ENCODE assay signal across 9 mouse cellular contexts in the genomic region with DNA sequence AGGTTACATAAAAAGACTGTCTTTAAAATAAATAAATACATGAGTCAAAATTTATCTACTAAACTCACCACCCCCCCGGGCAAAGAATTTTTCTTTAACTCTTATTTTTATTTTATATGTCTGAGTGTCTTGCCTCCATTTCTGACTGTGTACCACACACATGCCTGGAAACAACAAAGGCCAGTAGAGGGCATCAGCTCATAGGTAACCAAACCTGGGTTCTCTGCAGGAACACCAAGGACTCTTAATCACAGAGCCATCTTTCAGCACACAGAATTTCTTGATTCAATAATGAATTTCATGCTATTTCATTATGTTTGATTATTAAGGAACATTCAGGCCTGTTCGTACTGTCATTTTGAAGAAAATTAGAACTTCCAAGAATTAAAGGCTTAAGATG.
A peak's percentile ranks its signal among the peaks of the same experiment; 100 is the strongest.
DNase-seq lines count a peak whose midpoint lies in the region; ATAC-seq and TF ChIP-seq lines count a peak whose summit lies in the region.
"Had no signal": no experiment of that assay in that cellular context is flagged by ENCODE, and none has a peak within 500 bp of the region (broad histone marks: within the 10 kb centered on the region; RNA-seq: fewer than 3 reads in every experiment).

No protein-coding gene starts in this region.

- H3K79me2 ChIP-seq in CH12.LX (replicated peaks; ENCODE audit: control insufficient read depth, extremely low read depth, insufficient read depth, poor library complexity, severe bottlenecking) = no peaks in the 10 kb centered on the region

- in situ Hi-C loops in CH12.LX (cut with MboI; ENCODE audit: low pct_ligation_motif_present, low pct_unique_long_range_greater_than_20kb, low sequenced_read_pairs) = no loop called here

- no peak overlapping the region for H3K27ac ChIP-seq in intestine, postnatal 0 days (ENCODE audit: low read depth, low read length)
- no peak overlapping the region for H3K27ac ChIP-seq in intestine, embryonic 15.5 days
- no peak overlapping the region for H3K27ac ChIP-seq in CH12.LX (ENCODE audit: insufficient read depth, low read depth)
- H3K27ac ChIP-seq in embryonic facial prominence, embryonic 14.5 days (replicated peaks; ENCODE audit: low read depth, low read length) = no peak overlapping the region

- dilution Hi-C loops in CH12.LX (cut with MboI; ENCODE audit: extremely low pct_ligation_motif_present, extremely low pct_unique_long_range_greater_than_20kb, low sequenced_read_pairs) = no loop called here

- TF ChIP-seq EP300 in CH12.LX (IDR thresholded peaks at IDR 0.05; ENCODE audit: low read length) = no peak

- TF ChIP-seq POLR2A in CH12.LX (IDR thresholded peaks at IDR 0.05; ENCODE audit: low read depth, low read length) = no peak

- ATAC-seq in intestine, postnatal 0 days = no peak
- ATAC-seq in intestine, embryonic 15.5 days = no peak
- no peak for ATAC-seq in embryonic facial prominence, embryonic 14.5 days (ENCODE audit: low read depth)
- no peak for ATAC-seq in erythroid progenitor cell, adult 5-6 weeks (replicated peaks; ENCODE audit: low FRiP score, poor library complexity, severe bottlenecking)

- DNase-seq in CH12.LX (ENCODE audit: extremely low read depth) = peak; percentile 40
- peak; percentile 42 for DNase-seq in adipocyte (ENCODE audit: low spot score)
- peak; percentile 51 for DNase-seq in embryonic facial prominence, embryonic 14.5 days (ENCODE audit: low spot score)
- DNase-seq in lung, postnatal 36 days = peak; percentile 75
- no peak for DNase-seq in right cerebral cortex, postnatal 25 days

- 88% methylated on average over 2 of the region's 2 CpGs for WGBS in intestine, postnatal 0 days
- WGBS in intestine, embryonic 15.5 days = 84% methylated on average over 2 of the region's 2 CpGs
- 88% methylated on average over 2 of the region's 2 CpGs for WGBS in embryonic facial prominence, embryonic 14.5 days

- no peak overlapping the region for H3K9ac ChIP-seq in intestine, postnatal 0 days (ENCODE audit: low read depth, low read length)
- H3K9ac ChIP-seq in intestine, embryonic 15.5 days = no peak overlapping the region
- no peak overlapping the region for H3K9ac ChIP-seq in CH12.LX (ENCODE audit: insufficient read depth, low read depth)
- no peak overlapping the region for H3K9ac ChIP-seq in embryonic facial prominence, embryonic 14.5 days (ENCODE audit: low read depth, low read length)

- H3K4me2 ChIP-seq in intestine, postnatal 0 days (replicated peaks; ENCODE audit: low read depth) = no peak overlapping the region
- no peak overlapping the region for H3K4me2 ChIP-seq in intestine, embryonic 15.5 days (replicated peaks)
- H3K4me2 ChIP-seq in CH12.LX (ENCODE audit: insufficient read depth, low read depth, poor library complexity, severe bottlenecking) = no peak overlapping the region
- no peak overlapping the region for H3K4me2 ChIP-seq in embryonic facial prominence, embryonic 14.5 days (ENCODE audit: low read depth, low read length)

- H3K27me3 ChIP-seq in intestine, postnatal 0 days (replicated peaks; ENCODE audit: control insufficient read depth, insufficient read depth, low read length) = no peaks in the 10 kb centered on the region
- no peaks in the 10 kb centered on the region for H3K27me3 ChIP-seq in intestine, embryonic 15.5 days (replicated peaks)
- no peaks in the 10 kb centered on the region for H3K27me3 ChIP-seq in CH12.LX (replicated peaks)
- H3K27me3 ChIP-seq in embryonic facial prominence, embryonic 14.5 days (replicated peaks; ENCODE audit: control insufficient read depth, insufficient read depth, low read length) = no peaks in the 10 kb centered on the region

- TF ChIP-seq CTCF in intestine, postnatal 0 days (IDR thresholded peaks at IDR 0.05; ENCODE audit: low read depth) = peak; percentile 72
- peak in 1 of 2 experiments; percentile 81; a peak in 2 of 4 replicates for TF ChIP-seq CTCF in CH12.LX (conservative IDR thresholded peaks at IDR 0.05 in 1 of 2, IDR thresholded peaks at IDR 0.05 in 1 of 2; ENCODE audit: low read depth in 2 of 2, low read length in 2 of 2)

- H3K4me3 ChIP-seq in intestine, postnatal 0 days (ENCODE audit: low read depth, low read length) = no peak overlapping the region
- no peak overlapping the region for H3K4me3 ChIP-seq in intestine, embryonic 15.5 days (replicated peaks)
- no peak overlapping the region for H3K4me3 ChIP-seq in CH12.LX (replicated peaks in 1 of 3; ENCODE audit: low read depth in 2 of 3, low read length in 2 of 3, poor library complexity in 1 of 3)
- no peak overlapping the region for H3K4me3 ChIP-seq in embryonic facial prominence, embryonic 14.5 days (ENCODE audit: low read depth, low read length)
- H3K4me3 ChIP-seq: erythroblast, embryonic 14.5 days had no signal

- peaks cover 40% of the 10 kb centered on the region for H3K36me3 ChIP-seq in intestine, postnatal 0 days (ENCODE audit: control insufficient read depth, insufficient read depth)
- peaks cover 14% of the 10 kb centered on the region for H3K36me3 ChIP-seq in intestine, embryonic 15.5 days
- H3K36me3 ChIP-seq in CH12.LX (replicated peaks in 1 of 2; ENCODE audit: control insufficient read depth in 1 of 2, insufficient read depth in 1 of 2, low read length in 1 of 2) = peaks cover 36 to 80% of the 10 kb centered on the region in 2 experiments
- peaks cover 58% of the 10 kb centered on the region for H3K36me3 ChIP-seq in embryonic facial prominence, embryonic 14.5 days (ENCODE audit: control insufficient read depth, insufficient read depth, low read length)

- TF ChIP-seq RAD21 in CH12.LX (IDR thresholded peaks at IDR 0.05; ENCODE audit: low read depth, low read length) = peak; percentile 67

- H3K4me1 ChIP-seq in intestine, postnatal 0 days (replicated peaks; ENCODE audit: control insufficient read depth, insufficient read depth, low read length) = no peaks in the 10 kb centered on the region
- H3K4me1 ChIP-seq in intestine, embryonic 15.5 days (replicated peaks) = no peaks in the 10 kb centered on the region
- H3K4me1 ChIP-seq in CH12.LX (ENCODE audit: control insufficient read depth in 1 of 2, insufficient read depth in 2 of 2) = peaks cover 3% of the 10 kb centered on the region in 2 experiments; a peak in 1 of 4 replicates
- no peaks in the 10 kb centered on the region for H3K4me1 ChIP-seq in embryonic facial prominence, embryonic 14.5 days (ENCODE audit: control insufficient read depth, insufficient read depth, low read length)

- H3K9me3 ChIP-seq in intestine, postnatal 0 days (ENCODE audit: control insufficient read depth) = no peaks in the 10 kb centered on the region
- no peaks in the 10 kb centered on the region for H3K9me3 ChIP-seq in intestine, embryonic 15.5 days
- no peaks in the 10 kb centered on the region for H3K9me3 ChIP-seq in CH12.LX (replicated peaks; ENCODE audit: low read length)
- H3K9me3 ChIP-seq in embryonic facial prominence, embryonic 14.5 days (ENCODE audit: control insufficient read depth, low read length) = no peaks in the 10 kb centered on the region

TF ChIP-seq in CH12.LX, 34 proteins besides CTCF, POLR2A, EP300 and RAD21:
- TF ChIP-seq ELF1 (IDR thresholded peaks at IDR 0.05; ENCODE audit: low read depth, low read length) (no peak), SMC3 (IDR thresholded peaks at IDR 0.05; ENCODE audit: low read depth, low read length) (peak; percentile 53)
TF ChIP-seq in CH12.LX: peak in this region for 1.
